Mouse (Mus musculus) lung, adult 18-20 months (tissue): ENCODE results near the gene Cactin.

ENCODE experiments used
- DNase-seq, 2 experiments: peaks; one replicate each; pipeline ENCODE4 v3.0.0; 2022; ENCODE audit warnings: mixed read lengths in 2 of 2

Gene Cactin

DNA sequence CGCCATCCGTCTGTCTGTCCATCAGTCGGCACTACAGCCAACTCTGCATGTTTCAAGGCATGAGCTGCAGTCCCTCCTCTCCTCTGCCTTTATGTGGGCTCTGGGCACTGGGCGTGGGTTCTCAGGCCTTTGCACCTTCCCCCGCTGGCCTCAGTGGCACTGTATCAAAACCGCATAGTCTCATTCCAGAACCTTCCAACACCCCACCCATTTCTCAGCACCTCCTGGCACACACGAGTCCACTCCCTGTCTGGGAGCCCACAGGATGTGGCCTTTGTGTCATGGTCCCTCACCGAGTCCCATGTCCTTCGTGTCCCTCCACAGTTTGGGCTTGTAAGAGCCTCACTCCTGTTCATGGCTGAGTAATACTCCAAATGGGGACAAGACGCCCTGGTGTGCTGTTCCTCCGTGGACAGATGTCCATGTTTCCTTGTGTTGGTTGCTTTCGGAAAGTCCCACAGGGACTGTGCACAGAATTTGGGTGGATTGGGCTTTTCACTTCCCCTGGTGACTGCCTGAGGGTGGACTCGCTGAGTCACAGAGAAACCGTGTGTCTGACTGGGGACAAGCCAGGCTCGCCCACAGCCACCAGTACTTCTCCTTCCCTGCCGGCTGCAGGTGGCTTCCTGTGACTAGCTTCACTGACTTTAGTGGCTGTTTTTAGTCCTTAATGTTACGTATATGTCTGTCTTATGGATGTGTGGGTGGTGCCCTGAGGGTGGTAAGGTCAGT, 22.4 kb upstream of the Cactin start:
- DNase-seq = peak in 1 of 2 experiments; percentile 72

DNA sequence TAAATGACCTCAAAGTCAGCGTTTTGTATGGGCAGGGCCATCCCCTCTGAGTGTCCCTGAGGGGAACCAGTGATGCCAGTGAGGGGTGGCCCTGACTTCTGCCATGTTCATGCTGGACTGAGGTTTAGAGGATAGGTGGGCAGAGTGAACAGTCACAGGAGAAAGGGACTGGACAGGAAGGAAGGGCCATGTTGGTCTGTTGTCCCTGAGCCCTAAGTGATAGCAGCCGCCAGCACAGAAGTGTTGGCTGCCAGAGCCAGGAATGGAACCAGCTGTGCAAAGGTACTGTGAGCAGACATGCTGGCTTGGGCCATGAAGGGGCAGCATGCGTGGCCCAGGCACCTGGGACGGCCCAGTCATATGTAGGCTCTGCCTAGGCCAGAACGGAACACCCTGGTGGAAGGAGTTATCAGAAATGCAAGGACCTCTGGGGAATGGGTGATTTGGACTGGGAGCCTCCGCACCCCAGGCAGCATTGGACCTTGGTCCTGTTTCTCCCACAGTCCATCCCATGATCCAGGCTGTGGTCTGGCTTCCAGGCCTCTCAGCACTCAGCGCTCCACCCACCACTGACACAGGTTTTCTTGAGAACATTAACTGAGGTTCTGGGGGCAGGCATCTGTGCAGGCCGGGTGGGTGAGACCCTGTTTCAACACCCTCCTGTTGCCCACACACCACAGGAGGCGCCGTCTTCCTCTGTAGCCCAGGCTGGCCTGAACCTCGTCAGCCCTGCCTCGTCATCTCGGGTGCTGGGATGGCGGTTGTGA, 21.1 kb upstream of the Cactin start:
- no peak for DNase-seq

GRCm38 (mm10) chr10:81300352-81300907, 20.5 kb upstream of the Cactin start:
- DNase-seq = no peak

GRCm38 (mm10) chr10:81301321-81301720, 19.6 kb upstream of the Cactin start:
- DNase-seq = no peak

- DNase-seq = no peak
Observed at GRCm38 (mm10) chr10:81302288-81302687, 18.6 kb upstream of the Cactin start.

DNA sequence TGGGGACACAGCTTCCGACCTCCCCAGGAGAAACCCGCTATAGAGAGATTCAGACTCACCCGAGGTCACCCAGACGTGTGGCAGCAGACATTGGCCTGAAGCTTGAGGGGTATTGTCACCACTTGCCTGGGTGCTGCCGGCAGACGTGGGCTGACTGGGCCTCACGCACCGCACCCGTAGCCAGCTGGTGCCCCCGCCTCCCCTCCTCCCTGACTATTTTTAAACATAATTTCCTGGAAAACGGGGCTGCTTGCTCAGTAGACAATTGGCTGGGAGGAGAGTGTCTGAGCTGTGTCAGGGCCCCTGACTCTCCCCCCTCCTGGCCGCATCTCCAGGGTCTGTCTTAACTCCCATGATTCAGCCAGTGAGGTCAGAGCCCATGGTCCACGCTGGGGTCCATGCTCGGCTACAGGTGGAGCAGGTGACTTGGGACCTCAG, 18.1 kb upstream of the Cactin start:
- DNase-seq = no peak

GRCm38 (mm10) chr10:81303258-81303657, 17.6 kb upstream of the Cactin start:
- DNase-seq = no peak

DNA sequence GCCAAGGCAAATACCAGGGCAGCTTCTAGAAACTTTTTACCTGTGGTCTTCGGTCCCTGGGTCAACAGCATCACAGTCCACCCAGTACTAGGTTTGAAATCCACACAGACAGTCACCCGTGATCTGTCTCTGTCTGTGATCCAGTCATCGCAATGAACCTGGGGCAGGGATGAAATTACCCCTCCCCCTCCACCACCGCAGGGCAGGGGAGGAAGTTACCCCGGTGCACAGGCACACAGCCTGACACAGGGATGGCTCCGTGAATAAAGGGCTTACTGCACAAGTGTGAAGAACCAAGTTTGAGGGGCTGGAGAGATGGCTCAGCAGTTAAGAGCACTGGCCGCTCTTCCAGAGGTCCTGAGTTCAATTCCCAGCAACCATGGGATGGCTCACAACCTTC, 17.1 kb upstream of the Cactin start:
- no peak for DNase-seq

DNA sequence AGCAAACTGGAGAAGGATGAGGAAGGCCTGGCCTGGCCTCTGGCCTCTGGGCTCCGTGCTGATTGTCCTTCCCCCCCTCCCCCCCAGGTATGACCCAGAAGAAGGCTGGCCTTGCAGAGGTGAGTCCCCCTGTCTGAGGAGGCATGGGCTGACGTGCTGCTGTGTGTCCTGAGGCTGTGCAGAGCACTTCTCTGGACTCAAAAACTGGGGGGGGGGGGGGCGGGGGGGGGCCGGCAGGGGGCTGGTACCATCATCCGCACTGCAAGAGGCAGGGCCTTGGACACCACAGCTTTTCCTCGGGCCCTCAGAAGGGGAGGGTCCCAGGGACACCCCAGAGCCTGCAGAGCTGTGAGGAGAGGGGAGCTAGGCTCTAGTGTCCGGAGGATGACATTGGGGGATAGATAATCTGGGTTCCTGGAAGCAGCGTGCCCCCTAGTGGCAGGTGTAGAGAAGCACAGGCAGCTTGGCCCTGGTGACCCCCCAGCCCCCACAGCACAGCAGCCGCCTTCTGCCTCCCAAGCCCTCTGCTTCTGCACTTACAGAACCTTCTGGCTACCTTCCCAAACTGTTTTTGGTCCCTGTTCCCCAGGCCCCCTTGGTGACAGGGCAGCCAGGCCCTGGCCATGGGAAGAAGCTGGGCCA, 16.2 kb upstream of the Cactin start:
- peak; percentile 46 to 60 for DNase-seq

GRCm38 (mm10) chr10:81305663-81306062, 15.2 kb upstream of the Cactin start:
- no peak for DNase-seq

DNA sequence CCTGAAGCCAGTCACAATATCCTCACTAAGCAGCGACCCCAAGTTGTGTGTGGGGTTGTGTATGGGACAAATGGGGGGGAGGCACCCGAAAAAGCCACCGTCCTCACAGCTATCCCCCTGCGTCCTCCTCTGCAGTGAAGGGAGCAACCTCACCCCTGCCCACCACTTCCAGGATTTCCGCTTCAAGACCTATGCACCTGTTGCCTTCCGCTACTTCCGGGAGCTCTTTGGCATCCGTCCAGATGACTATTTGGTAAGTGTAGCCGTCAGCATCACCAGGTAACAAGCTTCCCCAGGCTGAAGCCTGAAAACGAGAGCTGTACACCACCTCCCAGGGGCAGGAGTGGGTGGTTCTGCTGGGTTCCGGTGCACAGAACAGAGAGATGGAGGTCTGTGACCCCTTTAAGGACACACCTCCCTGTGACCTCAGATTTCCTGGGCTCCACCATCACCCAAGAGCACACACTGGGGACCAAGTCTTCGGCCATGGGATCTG, 14.7 kb upstream of the Cactin start:
- DNase-seq = no peak

- DNase-seq = no peak
Observed at GRCm38 (mm10) chr10:81306837-81307682, 13.8 kb upstream of the Cactin start.

DNA sequence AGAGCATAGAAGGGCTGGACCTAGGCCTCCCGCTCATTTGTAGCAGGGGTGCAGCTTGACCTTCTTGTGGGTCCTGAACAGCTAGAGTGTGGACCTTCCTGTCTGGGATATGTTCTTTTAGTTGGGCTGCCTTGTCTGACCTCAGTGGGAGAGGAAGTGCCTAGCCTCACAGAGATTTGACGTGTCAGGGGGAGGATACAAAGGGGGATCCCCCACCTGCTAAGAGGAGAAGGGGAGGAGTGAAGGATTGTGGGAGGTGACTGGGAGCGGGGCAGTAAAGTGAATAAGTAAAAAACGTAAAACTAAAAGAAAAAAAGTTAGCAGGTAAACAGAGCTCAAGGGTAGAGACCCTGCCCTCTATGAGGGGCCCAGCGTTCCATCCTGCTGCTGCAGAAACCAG, 11.3 kb upstream of the Cactin start:
- no peak for DNase-seq

GRCm38 (mm10) chr10:81313581-81313980, 7.3 kb upstream of the Cactin start:
- no peak for DNase-seq

- no peak for DNase-seq
Observed at GRCm38 (mm10) chr10:81314201-81314600, 6.7 kb upstream of the Cactin start.

DNA sequence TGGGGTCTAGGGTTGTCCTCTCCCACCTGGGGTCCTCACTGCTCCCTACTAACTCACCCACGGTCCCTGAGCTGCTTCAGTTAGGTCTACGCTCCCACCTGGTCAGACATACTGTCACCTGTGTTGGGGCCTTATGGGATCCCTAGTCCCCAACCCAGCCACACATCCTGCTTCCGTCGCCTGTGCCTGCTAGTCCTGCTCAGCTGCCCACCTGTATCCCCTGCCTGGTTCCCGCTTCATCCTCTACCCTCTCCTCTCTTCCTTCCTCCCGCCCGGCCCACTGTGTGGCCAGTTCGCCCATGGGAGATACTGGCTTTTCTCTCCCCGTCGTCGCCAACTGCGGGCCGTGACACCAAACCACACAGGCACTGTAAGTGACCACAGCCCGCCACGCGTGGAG, 5.3 kb upstream of the Cactin start:
- DNase-seq = no peak

DNA sequence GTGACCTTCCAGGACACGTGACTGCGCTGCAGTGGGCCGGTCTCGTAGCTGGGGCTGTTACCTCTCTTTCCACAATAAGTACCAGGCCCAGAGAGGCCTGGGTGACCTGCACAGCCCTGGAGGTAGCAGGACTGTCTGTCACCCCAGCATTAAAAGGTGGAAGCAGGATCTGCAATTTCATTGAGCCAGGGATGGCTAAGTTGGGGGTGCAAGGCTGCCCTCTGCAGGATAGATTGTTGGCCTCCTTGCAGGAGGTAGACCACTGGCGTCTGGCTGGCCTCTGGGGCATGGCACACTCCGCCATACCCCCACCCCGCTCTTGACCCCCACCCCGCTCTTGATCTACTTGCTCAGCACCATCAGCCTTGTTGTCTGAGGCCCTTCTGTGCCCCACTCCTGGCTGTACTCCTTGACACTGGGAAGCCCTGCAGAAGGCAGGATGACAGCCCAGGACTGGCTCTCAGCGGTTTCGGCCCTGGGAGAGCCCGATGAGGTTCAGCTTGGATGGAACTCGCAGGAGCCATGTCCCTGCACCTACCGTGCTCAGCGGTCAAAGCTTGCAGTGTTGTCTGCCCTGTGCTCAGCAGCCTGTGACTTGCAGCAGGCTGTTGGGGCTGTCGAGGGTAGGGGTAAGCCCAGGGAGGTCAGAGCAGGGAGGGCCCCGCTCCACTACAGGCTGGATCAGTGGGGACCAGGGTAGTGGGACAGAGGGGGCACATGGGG, 4.4 kb upstream of the Cactin start:
- DNase-seq = no peak

GRCm38 (mm10) chr10:81317273-81317672, 3.6 kb upstream of the Cactin start:
- DNase-seq = peak; percentile 86 to 90

DNA sequence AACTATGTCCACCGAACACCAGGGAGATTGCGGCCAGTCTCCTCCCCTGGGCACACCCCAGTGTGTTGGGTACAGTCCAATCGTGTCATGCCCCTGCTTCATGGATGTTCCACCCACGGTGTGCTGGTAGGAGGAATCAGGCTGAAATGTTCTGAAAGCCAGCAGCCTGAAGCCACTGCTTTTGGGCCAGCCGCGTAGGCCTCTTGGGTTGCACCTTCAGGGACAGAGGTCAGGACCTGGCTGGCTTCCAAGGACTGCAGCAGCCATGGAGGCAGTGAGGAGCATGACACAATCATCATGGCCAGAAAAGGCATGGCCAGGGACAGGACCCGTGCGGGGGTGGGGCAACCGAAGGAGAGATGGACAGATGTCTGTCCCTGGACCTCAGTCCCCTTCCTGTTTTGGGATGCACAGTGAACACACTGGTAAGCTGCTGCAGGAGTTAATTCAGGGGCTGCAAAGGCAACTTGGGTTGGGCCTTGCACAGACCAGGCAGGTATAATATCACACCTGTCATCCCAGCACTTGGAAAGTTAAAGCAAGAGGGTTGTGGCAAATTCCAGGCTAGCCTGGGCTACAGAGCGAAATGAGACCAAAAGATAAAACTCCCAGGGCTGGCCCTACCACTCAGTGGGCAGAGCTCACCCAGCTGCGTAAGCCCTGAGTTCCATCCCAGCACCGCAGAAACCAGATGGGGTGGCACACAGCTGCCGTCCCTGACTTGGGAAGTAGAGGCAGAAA, 2.1 kb upstream of the Cactin start:
- peak; percentile 50 to 56 for DNase-seq

- DNase-seq = no peak
Observed at GRCm38 (mm10) chr10:81319330-81319699, 1.6 kb upstream of the Cactin start.
